Mouse (Mus musculus): ENCODE results near the gene Pctp.

DNA sequence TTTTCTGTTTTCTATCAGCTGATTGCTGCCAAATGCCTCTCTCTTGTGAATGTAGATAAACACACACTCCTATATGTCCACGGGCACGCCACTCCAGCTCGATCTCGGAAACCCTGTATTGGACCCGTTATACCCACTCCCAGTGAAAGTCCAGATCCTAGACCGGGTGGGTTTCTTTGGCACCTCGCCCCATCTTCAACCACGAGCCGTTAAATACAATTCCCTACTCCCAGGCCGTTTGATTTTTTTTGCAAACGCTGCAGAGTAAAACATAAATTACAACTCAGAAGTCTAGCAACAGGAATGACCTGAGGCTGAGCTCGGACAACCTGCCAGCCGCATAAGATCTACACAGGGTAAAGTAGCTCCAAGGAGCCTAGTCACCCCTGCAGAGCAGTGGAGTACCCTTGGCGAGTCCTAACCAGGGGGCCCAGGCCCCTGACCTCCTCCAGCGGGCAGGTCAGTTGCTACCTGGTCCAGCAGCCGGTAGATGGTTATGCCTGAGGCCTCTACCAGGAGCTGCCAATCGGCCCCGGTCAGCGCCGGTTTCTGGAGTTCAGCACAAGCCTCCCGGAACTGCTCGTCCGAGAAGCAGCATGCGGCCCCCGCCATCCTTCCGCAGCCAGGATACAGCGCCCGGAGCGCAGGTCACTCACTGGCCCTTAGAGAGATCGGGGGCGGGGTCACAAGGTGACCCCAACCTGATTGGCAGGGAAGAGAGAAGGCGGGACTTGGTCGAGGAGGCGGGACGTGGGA lies at the start of gene Pctp:
- TF ChIP-seq CTCF (IDR thresholded peaks at IDR 0.05; ENCODE audit: low read depth) = no peak
- TF ChIP-seq EP300 (IDR thresholded peaks at IDR 0.05; ENCODE audit: low read depth) = no peak

All from liver, embryonic 14.5 days (tissue).